Mouse (Mus musculus): ENCODE results near the gene Mycbpap.

DNA sequence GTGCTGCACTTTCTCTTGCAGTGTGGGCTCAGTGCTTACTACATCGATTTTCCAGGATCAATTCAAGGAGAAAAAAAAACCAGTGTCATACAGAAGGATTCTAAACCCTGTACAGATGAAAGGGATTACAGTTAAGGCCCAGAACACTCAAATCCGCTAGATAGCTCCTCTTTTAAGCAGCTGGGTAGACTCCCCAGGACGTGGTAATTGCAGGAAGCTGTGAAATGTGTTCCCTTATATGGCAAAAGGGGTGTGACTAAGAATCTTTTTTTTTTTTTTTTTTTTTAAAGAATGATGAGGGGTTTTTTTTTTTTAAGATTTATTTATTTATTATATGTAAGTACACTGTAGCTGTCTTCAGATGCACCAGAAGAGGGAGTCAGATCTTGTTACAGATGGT is 7.3 kb upstream of the Mycbpap start:
- TF ChIP-seq CTCF (conservative IDR thresholded peaks at IDR 0.05; ENCODE audit: low read length) (no peak), POU5F1 (IDR thresholded peaks at IDR 0.05; ENCODE audit: borderline replicate concordance, low read length) (no peak), NANOG (IDR thresholded peaks at IDR 0.05; ENCODE audit: borderline replicate concordance, low read length) (no peak)

Data from E14TG2a.4 (cell line).